Mouse (Mus musculus): Measurements from ENCODE around the gene Pdxdc1. TPM values are rescaled to one million over a fixed set of nuclear protein-coding genes. Genes with fewer than 3 reads are reported as not detected.
"Not testable (repeated sequence)": the region's sequence is repeated elsewhere in the genome, so short reads cannot be mapped to it uniquely, and the experiment has no call there.

Pdxdc1 gene
- polyA plus RNA-seq, 1 experiment, result 57.0 TPM

DNA sequence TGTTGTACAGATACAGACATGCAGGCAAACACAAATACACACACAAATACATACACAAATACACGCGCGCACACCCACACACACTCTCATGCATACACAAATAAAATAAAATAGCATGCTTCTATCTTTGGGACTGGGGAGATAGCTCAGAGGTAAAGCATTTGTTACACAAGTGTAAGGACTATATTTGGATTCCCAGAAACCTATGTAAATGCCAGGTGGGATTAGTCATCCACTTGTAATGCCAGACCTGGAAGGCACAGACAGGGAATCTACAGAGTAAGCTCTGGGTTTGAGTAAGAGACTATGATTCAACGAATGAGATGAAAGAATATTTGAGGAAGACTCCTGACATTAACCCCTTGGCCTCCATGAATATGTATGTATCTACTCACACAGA, 27.4 kb downstream of the Pdxdc1 start:
- peaks cover 14% of the 10 kb centered on the region for H3K36me3 ChIP-seq (ENCODE audit: control insufficient read depth, insufficient read depth)
- no peaks in the 10 kb centered on the region for H3K27me3 ChIP-seq (ENCODE audit: control insufficient read depth, insufficient read depth, insufficient read length)
- H3K4me2 ChIP-seq (ENCODE audit: low read depth), result no peak overlapping the region
- no peak overlapping the region for H3ac ChIP-seq (ENCODE audit: control insufficient read depth, insufficient read length)
- H3K79me2 ChIP-seq (ENCODE audit: control insufficient read depth, insufficient read depth), result no peaks in the 10 kb centered on the region
- no peak overlapping the region for H3K4me3 ChIP-seq
- TF ChIP-seq E2F4 (IDR thresholded peaks at IDR 0.05; ENCODE audit: insufficient read depth), result no peak
- TF ChIP-seq MAX (IDR thresholded peaks at IDR 0.05; ENCODE audit: low read depth), result no peak
- no peak for TF ChIP-seq TCF12 (IDR thresholded peaks at IDR 0.05; ENCODE audit: insufficient read depth, poor library complexity, severe bottlenecking)
- TF ChIP-seq MYOD1 (IDR thresholded peaks at IDR 0.05; ENCODE audit: control insufficient read depth in 1 of 3, insufficient read length in 2 of 3, low read depth in 2 of 3), result no peak
- no peak for TF ChIP-seq USF1 (IDR thresholded peaks at IDR 0.05; ENCODE audit: low read depth)
- no peak for TF ChIP-seq POLR2A (IDR thresholded peaks at IDR 0.05; ENCODE audit: insufficient read length, low read depth)

DNA sequence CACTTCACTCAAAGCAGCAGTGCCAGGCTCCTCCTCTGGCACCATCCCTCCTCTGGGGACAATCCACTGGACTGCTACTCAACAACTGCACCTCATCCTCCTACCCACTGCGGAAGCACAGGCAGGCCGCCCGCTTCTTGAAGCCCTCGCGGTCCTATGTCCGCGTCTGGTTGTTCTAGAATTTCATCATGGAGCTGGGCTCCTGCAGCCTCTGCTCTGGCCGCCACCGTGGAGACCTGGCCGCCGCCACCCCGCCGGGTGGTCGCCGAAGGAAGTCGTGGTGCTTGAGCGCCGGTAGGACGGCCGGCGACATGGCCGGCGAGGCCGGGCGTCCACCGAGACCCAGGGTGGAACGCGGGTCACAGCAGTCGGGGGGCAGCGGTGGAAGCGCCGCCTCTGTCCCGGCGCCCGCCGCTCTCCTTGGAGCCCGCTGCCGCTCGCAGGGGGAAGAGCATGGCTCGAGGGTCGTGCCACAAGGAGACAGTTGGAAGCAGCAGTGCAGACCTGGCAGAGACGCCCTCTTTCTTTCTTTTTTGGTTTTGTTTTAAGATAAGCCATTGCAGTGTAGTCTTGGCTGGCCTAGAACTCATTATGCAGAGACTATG, 34.9 kb downstream of the Pdxdc1 start:
- TF ChIP-seq TCF3 (IDR thresholded peaks at IDR 0.05; ENCODE audit: insufficient read length, low read depth) (no peak), SRF (IDR thresholded peaks at IDR 0.05; ENCODE audit: control insufficient read depth, insufficient read length, low read depth) (no peak), REST (IDR thresholded peaks at IDR 0.05; ENCODE audit: insufficient read depth, insufficient read length) (no peak), CEBPB (IDR thresholded peaks at IDR 0.05; ENCODE audit: insufficient read depth, poor library complexity, severe bottlenecking) (no peak), POLR2AphosphoS2 (IDR thresholded peaks at IDR 0.05; ENCODE audit: insufficient read length, low read depth) (no peak), USF1 (IDR thresholded peaks at IDR 0.05; ENCODE audit: low read depth) (no peak), MAX (IDR thresholded peaks at IDR 0.05; ENCODE audit: low read depth) (no peak), POLR2A (IDR thresholded peaks at IDR 0.05; ENCODE audit: insufficient read length, low read depth) (no peak), MYOD1 (IDR thresholded peaks at IDR 0.05; ENCODE audit: control insufficient read depth in 1 of 3, insufficient read length in 2 of 3, low read depth in 2 of 3) (no peak), E2F4 (IDR thresholded peaks at IDR 0.05; ENCODE audit: insufficient read depth) (no peak), TCF12 (IDR thresholded peaks at IDR 0.05; ENCODE audit: insufficient read depth, poor library complexity, severe bottlenecking) (no peak), MYOG (IDR thresholded peaks at IDR 0.05; ENCODE audit: control insufficient read depth in 1 of 3, insufficient read depth in 1 of 3, insufficient read length in 2 of 3, low read depth in 2 of 3) (no peak)
- Histone ChIP-seq H3K79me2 (ENCODE audit: control insufficient read depth, insufficient read depth) (no peaks in the 10 kb centered on the region), H3K4me2 (ENCODE audit: low read depth) (no peak overlapping the region), H3K36me3 (ENCODE audit: control insufficient read depth, insufficient read depth) (peaks cover 26% of the 10 kb centered on the region), H3ac (ENCODE audit: control insufficient read depth, insufficient read length) (no peak overlapping the region), H3K4me3 (no peak overlapping the region), H3K27me3 (ENCODE audit: control insufficient read depth, insufficient read depth, insufficient read length) (no peaks in the 10 kb centered on the region)

DNA sequence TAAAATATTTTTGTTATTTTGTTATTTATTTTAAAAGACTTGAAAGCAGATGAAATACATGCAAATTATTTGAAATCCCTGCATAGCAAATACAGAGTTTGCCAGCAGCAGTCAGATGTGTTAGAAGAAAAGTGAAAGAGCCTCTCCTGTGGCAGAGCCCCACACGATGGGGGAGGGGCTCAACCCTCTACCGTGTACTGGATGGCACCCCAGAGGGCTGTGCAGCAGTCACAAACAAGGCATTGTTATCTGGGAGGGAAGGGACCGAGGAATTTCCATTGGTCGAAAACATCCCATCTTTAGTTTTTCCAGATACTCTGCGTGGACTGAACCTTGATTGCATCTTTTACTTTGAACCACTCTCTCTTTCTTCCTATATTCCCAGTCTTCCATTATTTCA, 35.5 kb downstream of the Pdxdc1 start:
- H3K4me3 ChIP-seq; H3K4me2 ChIP-seq (ENCODE audit: low read depth); H3K79me2 ChIP-seq (ENCODE audit: control insufficient read depth, insufficient read depth); H3ac ChIP-seq (ENCODE audit: control insufficient read depth, insufficient read length); H3K27me3 ChIP-seq (ENCODE audit: control insufficient read depth, insufficient read depth, insufficient read length): not testable (repeated sequence)
- H3K36me3 ChIP-seq (ENCODE audit: control insufficient read depth, insufficient read depth), result peaks cover 26% of the 10 kb centered on the region

DNA sequence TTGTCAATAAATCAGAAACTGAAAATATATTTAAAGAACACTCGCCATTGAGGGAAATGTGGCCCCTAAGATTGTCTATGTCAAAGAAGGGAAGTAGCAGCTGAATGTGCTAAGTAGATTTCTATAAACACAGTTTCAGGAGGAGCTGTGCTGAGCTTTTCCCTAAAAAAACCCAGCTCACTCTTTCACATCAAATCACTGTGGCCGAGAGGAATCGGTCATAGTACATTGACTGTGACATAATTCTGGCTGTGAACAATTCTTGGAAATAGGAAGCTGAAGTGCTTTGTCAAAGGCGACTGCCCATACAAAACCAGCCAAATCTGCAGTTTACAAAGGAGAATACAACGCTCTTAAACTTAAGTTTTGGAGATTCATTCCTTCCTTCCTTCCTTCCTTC, 36.3 kb downstream of the Pdxdc1 start:
- Histone ChIP-seq H3K27me3 (ENCODE audit: control insufficient read depth, insufficient read depth, insufficient read length) (no peaks in the 10 kb centered on the region), H3K36me3 (ENCODE audit: control insufficient read depth, insufficient read depth) (peaks cover 20% of the 10 kb centered on the region), H3K4me3 (no peak overlapping the region), H3ac (ENCODE audit: control insufficient read depth, insufficient read length) (no peak overlapping the region), H3K79me2 (ENCODE audit: control insufficient read depth, insufficient read depth) (no peaks in the 10 kb centered on the region), H3K4me2 (ENCODE audit: low read depth) (no peak overlapping the region)
- TF ChIP-seq SRF (IDR thresholded peaks at IDR 0.05; ENCODE audit: control insufficient read depth, insufficient read length, low read depth) (no peak), CEBPB (IDR thresholded peaks at IDR 0.05; ENCODE audit: insufficient read depth, poor library complexity, severe bottlenecking) (no peak), TCF12 (IDR thresholded peaks at IDR 0.05; ENCODE audit: insufficient read depth, poor library complexity, severe bottlenecking) (no peak), MYOG (IDR thresholded peaks at IDR 0.05; ENCODE audit: control insufficient read depth in 1 of 3, insufficient read depth in 1 of 3, insufficient read length in 2 of 3, low read depth in 2 of 3) (no peak), TCF3 (IDR thresholded peaks at IDR 0.05; ENCODE audit: insufficient read length, low read depth) (no peak), POLR2A (IDR thresholded peaks at IDR 0.05; ENCODE audit: insufficient read length, low read depth) (no peak), USF1 (IDR thresholded peaks at IDR 0.05; ENCODE audit: low read depth) (no peak), E2F4 (IDR thresholded peaks at IDR 0.05; ENCODE audit: insufficient read depth) (no peak), POLR2AphosphoS2 (IDR thresholded peaks at IDR 0.05; ENCODE audit: insufficient read length, low read depth) (no peak), MAX (IDR thresholded peaks at IDR 0.05; ENCODE audit: low read depth) (no peak), REST (IDR thresholded peaks at IDR 0.05; ENCODE audit: insufficient read depth, insufficient read length) (no peak), MYOD1 (IDR thresholded peaks at IDR 0.05; ENCODE audit: control insufficient read depth in 1 of 3, insufficient read length in 2 of 3, low read depth in 2 of 3) (no peak)

DNA sequence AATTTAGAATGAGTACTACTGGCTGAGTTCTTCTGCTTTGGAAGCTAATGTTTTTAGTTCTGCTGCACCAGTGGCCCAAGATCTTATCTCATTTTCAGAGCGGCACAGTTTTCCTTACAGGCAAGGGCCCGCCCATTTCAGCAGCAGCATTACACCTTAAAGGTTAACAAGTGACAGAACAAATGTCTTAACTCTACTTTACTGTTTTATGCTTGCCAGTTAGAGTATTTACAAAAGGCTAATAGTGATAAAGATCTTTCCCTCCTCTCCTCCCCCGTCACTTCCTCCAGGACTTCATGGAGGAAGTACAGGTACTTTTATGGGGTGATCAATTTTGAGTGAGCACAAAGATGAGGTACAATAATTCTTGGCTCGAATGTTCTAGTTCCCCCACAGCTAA, 36.9 kb downstream of the Pdxdc1 start:
- Histone ChIP-seq H3K4me2 (ENCODE audit: low read depth) (no peak overlapping the region), H3K79me2 (ENCODE audit: control insufficient read depth, insufficient read depth) (no peaks in the 10 kb centered on the region), H3K36me3 (ENCODE audit: control insufficient read depth, insufficient read depth) (peaks cover 19% of the 10 kb centered on the region), H3K27me3 (ENCODE audit: control insufficient read depth, insufficient read depth, insufficient read length) (no peaks in the 10 kb centered on the region), H3K4me3 (no peak overlapping the region), H3ac (ENCODE audit: control insufficient read depth, insufficient read length) (no peak overlapping the region)
- TF ChIP-seq POLR2A (IDR thresholded peaks at IDR 0.05; ENCODE audit: insufficient read length, low read depth) (no peak), TCF3 (IDR thresholded peaks at IDR 0.05; ENCODE audit: insufficient read length, low read depth) (no peak), MAX (IDR thresholded peaks at IDR 0.05; ENCODE audit: low read depth) (no peak), REST (IDR thresholded peaks at IDR 0.05; ENCODE audit: insufficient read depth, insufficient read length) (no peak), MYOG (IDR thresholded peaks at IDR 0.05; ENCODE audit: control insufficient read depth in 1 of 3, insufficient read depth in 1 of 3, insufficient read length in 2 of 3, low read depth in 2 of 3) (no peak), E2F4 (IDR thresholded peaks at IDR 0.05; ENCODE audit: insufficient read depth) (no peak), SRF (IDR thresholded peaks at IDR 0.05; ENCODE audit: control insufficient read depth, insufficient read length, low read depth) (no peak), MYOD1 (IDR thresholded peaks at IDR 0.05; ENCODE audit: control insufficient read depth in 1 of 3, insufficient read length in 2 of 3, low read depth in 2 of 3) (no peak), CEBPB (IDR thresholded peaks at IDR 0.05; ENCODE audit: insufficient read depth, poor library complexity, severe bottlenecking) (no peak), POLR2AphosphoS2 (IDR thresholded peaks at IDR 0.05; ENCODE audit: insufficient read length, low read depth) (no peak), TCF12 (IDR thresholded peaks at IDR 0.05; ENCODE audit: insufficient read depth, poor library complexity, severe bottlenecking) (no peak)
